Mouse (Mus musculus) brain, embryonic 14.5 days (tissue): ENCODE data around the gene Gm10401.

Source experiments
- CTCF ChIP-seq: fragments of 200-500 bp; IDR thresholded peaks from 2 replicates; pipeline ENCODE4 v1.5.1; 2012; ENCODE audit warnings: inconsistent platforms, mild to moderate bottlenecking, moderate library complexity, borderline replicate concordance; ENCODE audit not compliant: insufficient read depth, insufficient read length; ENCODE audit errors: extremely low read depth
- POLR2A ChIP-seq: fragments of 200-500 bp; IDR thresholded peaks from 2 replicates; pipeline ENCODE4 v1.6.1; 2012; ENCODE audit warnings: mild to moderate bottlenecking, inconsistent platforms, borderline replicate concordance; ENCODE audit not compliant: poor library complexity, insufficient read depth, insufficient read length, severe bottlenecking; ENCODE audit errors: extremely low read depth

GRCm38 (mm10) chr5:115100473-115100872 lies 2.4 kb upstream of the Gm10401 start:
- TF ChIP-seq POLR2A (no peak), CTCF (no peak)
